Mouse (Mus musculus) naive thymus-derived CD4-positive, alpha-beta T cell, adult 2 months (primary cell): ENCODE measurements around the gene Gm20877.
"Not testable (repeated sequence)": the region's sequence is repeated elsewhere in the genome, so short reads cannot be mapped to it uniquely, and the experiment has no call there.

Experiments
- DNase-seq: peaks from one replicate; pipeline ENCODE4 v3.0.0-alpha.2; 2011; ENCODE audit warnings: low read depth

Gene Gm20877

DNA sequence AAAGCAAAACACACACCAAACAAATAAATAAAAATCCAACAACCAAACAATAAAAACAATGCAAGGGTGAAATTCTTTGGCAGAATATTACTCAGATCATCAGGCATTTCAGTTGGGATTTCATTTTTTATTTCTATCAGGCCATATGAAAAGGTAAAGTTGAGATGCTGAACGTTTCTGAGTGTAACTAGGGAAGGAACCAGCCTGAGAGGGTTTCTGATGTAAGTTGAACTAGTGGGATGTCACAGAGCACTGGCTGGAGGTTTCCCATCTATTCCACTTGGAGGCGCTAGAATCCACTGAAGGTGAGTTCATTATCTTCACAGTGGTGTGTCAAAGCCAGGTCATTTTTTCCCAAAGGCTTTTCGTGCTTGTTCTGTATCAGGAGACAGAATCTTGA lies at the start of gene Gm20877:
Gene Gm20877, plus strand, starts transcription at position 301 of the 400 bp plus-strand sequence.
- not testable (repeated sequence) for DNase-seq
